Mouse (Mus musculus) cortical plate, adult 2 months (tissue): Measurements from ENCODE around the gene Dera.

Experiments
- CTCF ChIP-seq: fragments of 200-500 bp; IDR thresholded peaks from 2 replicates; pipeline ENCODE4 v1.5.1; 2011; ENCODE audit warnings: mild to moderate bottlenecking, control low read depth, low read length; ENCODE audit not compliant: insufficient read depth; ENCODE audit errors: extremely low read depth
- POLR2A ChIP-seq: fragments of 200-500 bp; IDR thresholded peaks from 2 replicates; pipeline ENCODE4 v1.6.1; 2011; ENCODE audit warnings: mild to moderate bottlenecking, low read length, control low read depth; ENCODE audit not compliant: insufficient read depth; ENCODE audit errors: extremely low read depth

GRCm38 (mm10) chr6:137754857-137755232 lies 499 bp downstream of the Dera start:
- TF ChIP-seq CTCF, result no peak
- TF ChIP-seq POLR2A, result no peak
